Mouse (Mus musculus): ENCODE results near the gene Kcnk13.

DNA sequence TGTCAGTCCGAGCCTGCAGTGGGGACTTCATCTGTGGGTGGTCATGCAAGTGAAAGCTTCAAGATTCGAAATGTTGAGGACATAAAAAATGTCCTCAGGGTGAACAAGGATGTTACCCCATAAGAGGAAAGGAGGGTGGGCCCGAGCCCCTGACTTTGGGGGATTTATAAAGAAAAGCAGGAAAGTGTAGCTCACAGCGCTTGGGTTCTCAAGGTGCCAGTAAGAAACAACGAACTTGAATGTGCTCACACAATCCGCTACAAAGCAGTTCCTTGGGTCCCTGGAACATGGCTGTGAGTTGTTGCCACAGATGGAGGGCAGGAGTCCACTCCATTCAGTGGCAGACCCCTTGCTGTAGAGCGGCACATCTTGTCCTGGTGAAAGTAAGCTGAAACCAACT lies 63.0 kb downstream of the Kcnk13 start:
- TF ChIP-seq CTCF (IDR thresholded peaks at IDR 0.05; ENCODE audit: low read depth, low read length) (no peak), POLR2A (IDR thresholded peaks at IDR 0.05; ENCODE audit: insufficient read depth, low read length) (no peak)

Measured in ES-Bruce4 (cell line).